Mouse (Mus musculus) 416B (cell line): ENCODE results near the gene Slc22a17.
"Not testable (repeated sequence)": the region's sequence is repeated elsewhere in the genome, so short reads cannot be mapped to it uniquely, and the experiment has no call there.

Experiments used
- DNase-seq: peaks from one replicate; pipeline ENCODE4 v3.0.0; 2011; ENCODE audit warnings: low read depth

Slc22a17 gene

DNA sequence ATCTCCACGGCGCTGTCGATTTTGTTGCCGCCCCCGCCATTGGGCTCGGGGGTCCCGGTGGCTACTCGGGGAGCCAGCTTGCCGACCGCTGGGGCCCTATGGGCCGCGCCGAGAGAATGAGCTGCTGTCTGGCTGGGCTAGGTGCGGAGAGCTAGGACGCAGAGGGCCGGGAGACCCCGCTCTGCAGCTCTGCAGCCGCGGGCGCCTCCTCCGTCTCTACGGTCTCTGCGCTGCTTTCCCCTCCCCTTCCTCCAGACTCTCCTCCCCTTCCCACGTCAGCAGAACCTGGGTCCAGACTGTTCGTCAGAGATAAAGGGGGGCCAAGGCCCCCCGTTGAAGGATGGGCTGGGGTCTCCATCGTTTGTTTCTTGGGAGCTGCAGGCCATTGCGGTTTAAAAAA, at the start of gene Slc22a17:
Gene Slc22a17 (minus strand): TSS at position 247 of the 400 bp plus-strand sequence.
- no peak for DNase-seq

DNA sequence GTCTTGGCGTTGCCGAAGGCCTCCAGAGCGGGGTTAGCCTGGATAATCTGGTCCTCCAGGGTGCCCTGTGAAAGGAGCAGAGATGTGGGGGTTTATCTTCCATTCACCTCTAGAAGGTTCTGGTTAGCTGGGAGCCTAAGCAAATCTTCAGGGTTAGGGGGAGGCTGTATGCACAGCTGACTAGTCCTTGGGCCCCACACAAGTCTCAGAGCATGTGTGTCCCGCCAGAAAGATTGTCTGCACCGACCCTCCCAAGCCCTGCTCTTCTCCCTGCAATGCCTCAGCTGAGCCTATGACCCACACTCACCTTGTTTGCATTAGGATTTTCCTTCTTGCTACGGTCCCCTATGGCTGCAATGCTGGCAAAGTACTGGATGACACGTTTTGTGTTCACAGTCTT, 49.8 kb upstream of the Slc22a17 start:
- DNase-seq: no peak

DNA sequence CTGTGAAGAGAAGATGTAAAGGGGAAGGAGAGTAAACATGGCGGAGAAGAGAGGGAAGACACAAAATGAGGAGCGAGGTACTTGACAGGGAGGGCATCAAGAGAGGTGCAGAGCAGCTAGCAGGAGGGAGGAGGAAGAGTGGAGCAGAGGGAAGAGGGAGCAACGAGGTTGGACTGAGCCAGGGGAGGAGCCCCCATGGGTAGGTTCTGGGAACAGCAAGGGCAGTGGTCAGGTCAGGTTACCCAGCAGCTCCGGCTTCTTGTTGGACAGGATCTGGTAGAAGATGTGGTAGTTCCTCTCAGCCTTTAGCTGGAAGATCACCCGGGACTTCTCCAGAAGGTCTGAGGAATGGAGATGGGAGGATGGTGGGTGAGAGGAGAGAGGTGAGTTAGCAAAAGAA, 48.6 kb upstream of the Slc22a17 start:
- no peak for DNase-seq

DNA sequence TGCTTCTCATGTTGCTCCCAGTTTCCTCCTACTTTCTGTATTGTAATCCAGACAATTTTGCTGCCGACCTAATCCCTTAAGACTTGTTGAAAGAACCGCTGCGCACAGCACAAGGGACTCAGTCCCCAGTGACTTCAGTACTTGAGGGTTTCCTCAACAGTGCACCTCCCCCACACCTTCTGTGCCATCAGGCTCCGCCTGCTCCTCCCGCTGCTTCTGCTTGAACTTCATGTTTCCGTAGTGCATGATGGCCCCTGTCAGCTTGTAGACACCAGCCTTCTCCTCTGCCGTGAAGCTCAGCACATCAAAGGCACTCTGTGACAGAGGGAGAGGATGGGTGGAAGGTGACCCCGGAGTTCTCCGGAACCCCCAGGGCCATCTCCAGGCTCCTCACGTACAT, 47.8 kb upstream of the Slc22a17 start:
- DNase-seq: no peak

DNA sequence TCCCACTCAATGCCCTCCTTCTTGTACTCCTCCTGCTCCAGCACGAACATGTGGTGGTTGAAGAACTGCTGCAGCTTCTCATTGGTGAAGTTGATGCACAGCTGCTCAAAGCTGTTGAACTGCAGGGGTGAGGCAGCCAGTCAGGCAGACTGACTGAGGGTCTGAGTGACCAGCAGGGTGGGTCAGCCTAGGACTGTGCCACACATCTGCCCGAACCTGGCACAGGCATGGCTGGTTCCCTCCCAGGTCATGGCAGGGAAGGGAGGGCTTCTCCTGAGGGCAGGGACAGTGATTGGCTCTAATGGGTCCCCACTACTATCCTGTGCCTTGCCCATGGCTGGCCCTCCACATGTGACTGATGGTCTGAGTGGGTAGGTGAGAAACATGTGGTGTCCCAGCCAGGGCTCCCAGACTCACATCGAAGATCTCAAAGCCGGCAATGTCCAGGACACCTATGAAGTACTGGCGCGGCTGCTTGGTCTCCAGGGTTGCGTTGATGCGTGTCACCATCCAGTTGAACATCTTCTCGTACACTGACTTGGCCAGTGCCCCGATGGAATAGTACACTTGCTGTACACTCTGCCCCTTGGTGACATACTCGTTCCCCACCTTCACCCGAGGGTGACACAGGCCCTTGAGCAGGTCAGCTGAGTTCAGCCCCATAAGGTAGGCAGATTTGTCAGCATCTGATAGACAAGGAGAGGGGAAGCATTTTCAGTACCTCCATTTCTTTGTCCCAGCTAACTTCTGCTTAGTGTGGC, 47.1 kb upstream of the Slc22a17 start:
- DNase-seq: not testable (repeated sequence)

DNA sequence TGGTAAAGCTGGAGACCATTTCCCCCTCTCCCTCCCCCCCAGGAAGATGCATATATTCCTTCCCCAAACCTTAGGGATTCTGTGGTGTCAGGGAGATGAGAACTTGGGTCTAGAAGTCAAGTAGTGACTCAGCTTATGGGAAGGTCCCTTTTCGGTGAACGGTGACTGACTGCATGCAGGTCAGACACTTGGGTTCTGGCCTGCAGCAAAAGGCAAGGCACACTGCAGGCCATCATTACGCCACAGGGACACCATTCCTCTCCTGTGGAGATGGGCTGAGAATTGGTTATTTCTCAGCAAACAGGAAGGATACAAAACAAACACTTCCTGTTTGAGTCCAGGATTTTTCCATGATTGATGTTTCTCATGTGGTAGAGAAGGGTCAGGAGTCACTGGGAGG, 46.3 kb upstream of the Slc22a17 start:
- no peak for DNase-seq

DNA sequence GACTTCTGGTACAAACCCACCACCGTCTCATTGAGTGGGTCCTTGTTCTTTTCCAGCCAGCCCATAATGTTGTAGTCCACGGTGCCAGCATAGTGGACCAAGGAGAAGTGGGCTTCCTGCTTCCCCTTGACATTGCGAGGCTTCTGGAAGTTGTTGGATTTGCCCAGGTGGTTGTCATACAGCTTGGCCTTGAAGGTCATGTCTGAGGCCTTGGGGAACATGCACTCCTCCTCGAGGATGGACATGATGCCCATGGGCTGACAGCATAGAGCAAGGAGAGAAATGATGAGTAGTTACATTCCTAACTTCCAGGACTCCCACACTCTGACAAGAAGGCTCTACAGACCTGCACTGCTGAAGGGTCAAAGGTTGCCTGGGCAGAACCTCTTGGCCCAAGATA, 45.6 kb upstream of the Slc22a17 start:
- no peak for DNase-seq

DNA sequence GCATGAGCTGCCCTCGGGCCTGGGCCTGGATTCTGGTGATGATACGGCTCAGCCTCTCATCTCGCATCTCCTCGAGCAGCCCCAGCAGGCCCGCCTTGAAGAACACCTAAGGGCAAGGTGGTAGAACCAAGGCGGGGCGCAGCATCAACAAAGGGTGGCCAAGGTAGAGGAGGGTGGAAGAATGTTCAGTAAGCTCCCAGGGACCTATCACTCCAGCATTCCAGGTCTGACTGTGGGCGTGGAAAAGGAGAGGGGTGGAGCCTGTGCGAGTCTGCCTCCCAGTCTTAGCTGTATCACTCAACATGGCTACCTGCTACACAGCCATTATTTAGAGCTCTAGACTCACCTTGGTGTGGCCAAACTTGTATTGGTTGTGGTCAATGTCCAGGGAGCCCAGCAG, 43.6 kb upstream of the Slc22a17 start:
- DNase-seq: no peak

DNA sequence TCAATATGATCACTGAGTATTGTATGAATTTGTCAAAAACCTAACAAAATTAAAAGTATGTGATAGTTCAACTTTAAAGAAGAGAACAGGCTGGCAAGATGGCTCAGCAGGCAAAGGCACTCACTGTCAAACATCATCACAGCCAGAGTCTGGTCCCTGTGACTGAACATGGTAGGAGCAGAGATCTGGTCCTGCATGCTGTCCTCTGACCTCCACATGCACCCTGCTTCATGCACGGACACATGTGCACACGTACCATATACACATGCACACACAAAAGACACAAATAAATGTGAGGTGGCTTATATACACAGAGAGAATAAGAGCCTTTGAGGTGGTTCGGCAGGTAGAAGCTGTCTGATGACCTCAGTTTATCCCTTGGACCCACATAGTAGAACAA, 42.5 kb upstream of the Slc22a17 start:
- no peak for DNase-seq

DNA sequence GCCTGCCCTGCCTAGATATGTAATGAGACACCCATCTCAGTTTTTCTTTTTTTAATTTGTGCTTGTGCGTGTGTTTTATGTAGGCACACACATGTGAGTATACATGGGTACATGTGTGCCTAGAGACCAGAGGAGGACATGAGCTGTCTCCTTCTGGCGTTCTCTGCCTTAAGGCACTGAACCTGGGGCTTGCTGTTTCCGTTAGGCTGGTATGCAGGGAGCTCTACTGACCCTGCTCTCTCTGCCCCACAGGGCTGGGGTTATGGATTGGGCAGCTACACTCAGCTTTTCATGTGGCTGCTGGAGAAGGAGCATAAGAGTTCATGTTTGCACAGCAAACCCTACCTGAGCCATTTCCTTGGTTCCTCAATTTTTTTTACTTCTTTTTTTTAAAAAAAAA, 41.5 kb upstream of the Slc22a17 start:
- no peak for DNase-seq

DNA sequence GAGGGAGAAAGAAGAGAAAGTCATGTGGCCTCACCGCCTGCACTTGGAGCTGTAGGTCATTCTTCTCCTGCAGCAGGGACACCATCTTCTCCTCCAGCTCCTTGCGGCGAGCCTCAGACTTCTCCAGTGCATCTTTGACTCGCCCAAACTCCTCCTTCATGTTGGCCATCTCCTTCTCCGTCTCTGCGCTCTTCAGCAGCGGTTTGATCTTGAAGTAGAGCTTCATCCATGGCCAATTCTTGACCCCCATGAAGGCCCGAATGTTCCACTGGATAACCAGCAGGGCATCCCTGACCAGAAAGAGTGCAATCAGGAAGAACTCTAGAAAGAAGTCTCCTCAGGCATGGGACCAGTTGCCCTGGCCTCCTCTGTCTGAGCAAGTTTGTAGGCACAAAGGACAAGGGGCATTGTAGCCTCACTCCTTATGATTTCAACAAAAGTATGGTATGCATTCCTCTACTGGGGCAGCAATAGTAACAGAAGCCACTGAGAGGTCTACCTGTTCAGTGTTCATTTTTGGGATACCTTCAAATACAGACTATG, 40.8 kb upstream of the Slc22a17 start:
- no peak for DNase-seq

DNA sequence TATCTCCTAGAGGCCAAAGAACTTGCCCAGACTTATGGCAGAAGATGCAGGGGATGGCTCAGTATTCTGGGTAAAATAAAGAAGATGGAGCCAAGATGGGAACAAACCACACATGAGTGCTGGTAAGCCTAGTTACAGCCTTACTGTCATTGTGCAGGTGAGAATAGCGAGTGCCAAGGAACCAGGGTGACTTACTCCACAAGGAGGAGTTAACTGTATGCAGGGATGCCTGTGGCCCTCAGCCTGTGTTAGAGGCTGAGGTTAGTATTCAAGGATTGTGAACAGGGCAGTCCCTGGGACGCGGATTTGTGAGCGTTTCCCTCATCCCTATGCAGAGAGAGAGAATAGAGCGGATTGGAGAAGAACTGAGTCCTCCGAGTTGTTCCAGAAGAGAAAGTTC, 38.7 kb upstream of the Slc22a17 start:
- DNase-seq: no peak

DNA sequence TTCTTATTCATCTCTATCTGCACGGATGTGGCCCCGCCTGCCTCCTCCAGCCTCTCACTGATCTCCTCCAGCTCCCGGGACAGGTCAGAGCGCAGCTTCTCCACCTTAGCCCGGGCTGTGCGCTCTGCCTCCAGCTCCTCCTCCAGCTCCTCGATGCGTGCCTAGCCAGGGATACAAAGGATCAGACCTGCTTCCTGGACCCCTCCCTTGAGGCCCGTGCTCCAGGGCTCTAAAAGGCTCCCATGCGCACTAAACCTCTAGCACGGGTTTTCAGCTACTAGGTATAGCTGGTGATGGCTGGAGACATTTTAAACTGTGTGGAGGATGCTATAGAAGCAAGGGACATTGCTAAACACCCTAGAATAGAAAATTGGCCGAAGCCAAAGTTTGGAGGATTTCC, 37.6 kb upstream of the Slc22a17 start:
- DNase-seq: no peak

DNA sequence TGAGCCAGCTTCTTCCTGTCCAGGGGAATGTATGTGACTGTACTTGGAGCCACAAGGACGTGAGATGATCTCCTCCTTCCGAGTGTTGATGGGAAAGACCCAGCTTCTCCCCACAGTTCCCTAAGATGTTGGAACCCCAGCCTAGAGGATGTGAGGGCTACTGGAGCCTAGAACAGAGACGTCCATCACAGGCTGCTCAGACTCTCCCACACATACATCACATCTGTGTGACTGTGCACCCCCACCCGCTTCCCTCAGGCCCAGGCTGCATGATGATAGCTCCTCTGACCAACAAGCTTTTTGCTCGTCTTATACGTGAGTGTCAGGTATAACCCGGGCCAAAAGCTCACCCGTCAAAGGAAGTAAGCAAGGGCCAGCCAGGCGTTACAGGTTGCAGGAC, 35.8 kb upstream of the Slc22a17 start:
- DNase-seq: no peak

DNA sequence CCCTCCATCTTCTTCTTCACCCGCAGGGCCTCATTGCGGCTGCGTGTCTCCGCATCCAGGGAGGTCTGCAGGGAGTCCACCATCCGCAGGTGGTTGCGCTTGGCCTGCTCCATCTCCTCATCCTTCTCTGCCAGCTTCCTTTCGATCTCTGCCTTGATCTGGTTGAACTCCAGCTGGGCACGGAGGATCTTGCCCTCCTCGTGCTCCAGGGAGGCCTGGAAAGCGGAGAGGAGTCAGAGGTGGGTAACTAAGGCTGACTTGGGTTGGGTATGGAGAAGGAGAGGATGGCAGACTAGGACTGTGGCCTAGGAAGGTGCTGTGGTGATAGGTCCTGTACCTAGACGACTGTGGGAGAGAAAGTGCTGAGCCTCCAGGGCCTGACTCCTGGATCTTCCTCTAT, 34.1 kb upstream of the Slc22a17 start:
- DNase-seq: not testable (repeated sequence)

DNA sequence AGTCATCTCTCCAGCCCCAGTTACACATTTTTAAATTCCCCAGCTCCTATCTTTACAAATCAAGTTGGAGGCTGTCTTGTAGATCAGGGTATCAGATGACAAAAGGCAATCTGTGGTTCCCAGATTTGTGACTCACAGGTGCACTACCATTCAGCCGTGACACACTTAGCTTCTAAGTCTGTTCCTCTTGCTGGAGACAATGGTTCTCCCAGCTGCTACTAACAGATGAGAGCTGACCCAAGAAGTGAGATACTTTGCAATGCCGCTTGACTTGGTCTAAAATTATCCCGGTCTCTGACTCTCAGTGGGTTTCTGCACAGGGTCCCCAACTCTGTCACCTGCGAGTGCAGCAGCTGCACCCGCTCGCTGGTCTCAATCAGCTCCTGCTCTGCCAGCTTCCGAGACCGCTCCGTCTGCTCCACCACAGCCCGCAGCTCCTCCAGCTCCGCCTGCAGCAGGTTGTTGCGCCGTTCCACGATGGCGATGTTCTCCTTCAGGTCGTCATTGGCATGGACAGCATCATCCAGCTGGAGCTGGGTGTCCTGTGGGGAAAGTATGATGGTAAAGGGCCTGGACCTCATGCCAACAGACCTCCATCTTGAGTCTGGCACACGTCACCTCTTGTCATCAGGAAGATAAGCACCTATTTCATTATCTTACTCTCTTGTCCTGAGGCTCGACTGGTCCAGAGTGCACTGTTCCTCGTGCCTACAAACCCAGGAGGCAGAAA, 33.2 kb upstream of the Slc22a17 start:
- peak; percentile 24 for DNase-seq

DNA sequence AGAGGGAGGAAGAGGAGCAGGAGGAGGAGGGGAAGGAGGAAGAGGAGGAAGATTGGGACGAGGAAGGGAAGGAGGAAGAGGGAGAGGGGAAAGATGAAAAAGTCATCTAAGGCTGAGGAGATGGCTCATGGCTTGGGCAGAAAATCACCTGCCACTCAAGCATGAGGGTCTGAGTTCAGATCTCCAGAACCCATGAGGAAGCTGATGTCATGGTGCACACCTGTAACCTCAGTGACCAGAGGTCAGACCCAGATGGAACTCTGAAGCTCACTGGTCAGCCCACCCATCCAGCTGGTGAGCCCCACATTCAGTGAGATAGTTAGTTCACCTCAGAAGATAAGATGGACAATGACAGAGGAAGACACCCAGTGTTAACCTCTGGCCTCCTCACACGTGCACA, 32.0 kb upstream of the Slc22a17 start:
- no peak for DNase-seq

DNA sequence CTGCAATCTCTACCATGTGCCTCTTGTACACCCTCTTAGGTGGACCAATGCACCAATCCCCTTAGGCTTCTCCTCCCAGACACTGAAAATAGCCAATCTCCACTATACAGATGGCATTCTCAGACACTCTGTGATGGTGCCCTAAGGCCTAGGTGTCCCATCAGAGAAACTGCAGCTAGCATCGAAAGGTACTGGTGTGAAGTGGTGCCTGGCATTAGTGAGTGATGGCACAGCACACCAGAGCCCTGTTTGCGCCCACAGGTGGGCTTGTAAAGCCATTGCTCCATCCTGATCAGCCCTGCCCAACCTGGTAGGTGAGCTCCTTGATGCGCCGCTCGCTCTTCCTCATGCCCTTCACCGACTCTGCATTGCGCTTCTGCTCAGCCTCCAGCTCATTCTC, 31.0 kb upstream of the Slc22a17 start:
- no peak for DNase-seq

DNA sequence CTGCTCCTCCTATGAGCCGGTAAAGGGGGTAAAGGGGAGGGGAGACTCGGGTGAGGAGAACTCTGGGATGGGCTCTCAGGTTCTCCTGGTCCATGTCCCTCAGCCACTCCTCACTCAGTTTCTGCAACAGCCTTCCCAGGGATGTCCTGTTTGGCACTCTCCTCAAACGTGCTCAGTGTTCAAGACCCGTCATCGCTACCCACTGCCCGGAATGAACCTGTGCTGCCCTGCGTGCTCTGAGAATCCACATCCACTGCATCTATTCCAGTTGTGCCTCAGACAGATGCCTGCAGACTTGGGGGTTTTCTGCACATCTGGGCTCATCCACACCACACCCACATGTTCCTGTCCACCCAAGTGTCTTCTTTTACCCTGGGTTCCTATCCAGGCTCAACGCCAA, 29.5 kb upstream of the Slc22a17 start:
- DNase-seq: no peak

DNA sequence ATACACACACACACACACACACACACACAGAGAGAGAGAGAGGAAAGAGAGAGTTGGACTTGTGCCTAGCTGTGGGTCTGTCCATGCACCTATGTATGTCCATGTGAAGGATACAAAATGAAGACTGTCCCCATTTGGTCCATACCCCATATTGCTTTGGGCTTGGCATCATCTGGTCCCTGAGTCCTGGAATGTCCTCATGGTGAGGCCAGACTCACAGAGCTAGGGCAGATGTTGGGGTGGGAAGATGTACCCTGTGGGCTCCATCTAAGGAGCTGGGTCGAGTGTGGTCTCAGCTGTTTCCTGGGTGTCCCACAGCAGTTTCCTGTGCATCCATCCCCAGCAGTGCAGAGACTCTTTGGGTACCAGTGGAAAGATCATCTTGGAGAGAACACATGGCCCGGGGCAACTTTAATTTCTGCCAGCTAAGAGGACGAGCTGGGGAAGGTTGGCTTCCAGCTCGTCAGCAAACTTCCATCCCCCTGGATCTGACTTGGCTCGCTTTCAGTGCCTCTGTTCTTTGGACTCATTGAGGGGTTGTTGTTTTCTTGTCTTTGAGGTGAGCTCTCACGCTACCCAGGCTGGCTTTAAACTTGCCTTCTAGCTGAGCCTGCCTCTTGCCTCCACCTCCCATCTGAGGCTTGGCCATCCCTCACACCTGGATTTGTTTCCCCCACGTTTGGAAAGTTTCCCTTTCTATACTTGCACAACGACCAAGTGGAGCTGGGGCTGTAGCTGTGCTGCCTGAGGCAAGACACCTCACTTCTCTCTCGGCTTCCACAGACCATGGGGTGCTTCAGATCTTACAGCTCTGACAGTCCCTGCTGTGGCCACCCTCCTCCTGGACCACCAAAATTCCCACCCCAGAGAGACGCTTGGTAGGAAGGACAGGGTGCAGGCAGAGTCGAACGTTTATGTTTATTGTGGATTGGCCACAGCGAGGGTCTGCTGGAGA, 28.4 kb upstream of the Slc22a17 start:
- no peak for DNase-seq

DNA sequence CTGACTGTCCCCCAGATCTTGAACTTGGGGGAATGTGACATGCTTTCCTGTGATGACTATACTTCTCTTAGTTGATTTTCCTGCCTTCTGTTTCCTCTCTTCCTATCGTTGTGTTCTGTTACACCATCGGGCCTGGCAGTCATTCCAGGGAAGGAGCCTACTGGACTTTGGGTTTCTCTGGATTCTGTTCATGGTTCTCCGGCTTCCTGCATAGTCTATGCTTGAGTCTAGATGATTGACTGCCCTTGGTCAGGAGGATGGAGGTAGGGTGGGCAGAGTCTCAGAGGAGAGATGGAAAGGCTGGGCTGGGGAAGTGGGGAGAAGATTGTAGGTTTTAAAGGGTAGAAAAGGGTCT, 27.2 kb upstream of the Slc22a17 start:
- no peak for DNase-seq

DNA sequence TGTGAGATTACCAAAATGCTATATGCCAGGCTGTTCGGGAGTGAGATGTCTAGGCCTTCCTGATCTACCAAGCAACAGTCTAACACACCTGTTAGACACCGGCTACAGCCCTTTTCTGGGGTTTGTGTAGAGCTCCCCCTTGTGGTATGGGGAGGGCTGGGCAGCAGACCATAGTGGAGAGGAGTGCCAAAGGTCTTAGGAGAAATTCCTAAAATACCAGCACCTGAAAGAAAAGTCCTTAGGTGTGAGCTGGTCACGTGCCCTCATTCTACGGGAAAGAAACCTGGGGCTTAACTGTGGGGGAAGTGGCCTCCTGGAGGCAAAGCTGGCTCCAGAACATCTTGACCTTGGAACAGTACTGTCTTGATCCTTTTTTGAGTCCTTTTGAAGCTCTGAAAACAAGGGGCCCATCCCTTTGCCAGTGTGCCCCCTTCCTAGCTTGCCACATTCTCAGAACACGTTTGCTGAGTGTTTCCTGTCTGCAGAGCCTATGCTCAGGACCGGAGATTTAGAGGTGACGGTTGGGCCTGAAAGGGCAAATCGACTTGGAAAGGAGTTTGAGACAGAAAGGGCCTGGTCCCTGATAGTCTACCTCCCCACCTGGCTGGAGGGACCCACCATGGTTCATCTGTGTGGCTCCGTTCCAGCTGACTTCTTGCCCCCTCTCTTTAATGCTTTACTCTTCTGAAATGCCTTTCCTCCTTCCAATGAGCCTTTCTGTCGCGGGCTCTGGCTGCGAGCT, 26.7 kb upstream of the Slc22a17 start:
- DNase-seq: peak; percentile 64
